Mouse (Mus musculus): ENCODE measurements around the gene Mogs. TPM values are rescaled to one million over a fixed set of nuclear protein-coding genes. Genes with fewer than 3 reads are reported as not detected.

Mogs gene
- total and polyA plus RNA-seq, 3 experiments: 150 to 209 TPM; not detected in 1

GRCm38 (mm10) chr6:83131469-83132034 lies 16.3 kb downstream of the Mogs start:
- Histone ChIP-seq H3K36me3 (ENCODE audit: control insufficient read depth in 1 of 2, insufficient read depth in 2 of 2, low read length in 2 of 2) (no peaks in the 10 kb centered on the region; a peak in 1 of 4 replicates), H3K79me2 (ENCODE audit: control insufficient read depth, insufficient read depth, low read length, poor library complexity) (no peaks in the 10 kb centered on the region), H3K27ac (ENCODE audit: control insufficient read depth, low read depth, low read length) (no peak overlapping the region), H3K4me1 (ENCODE audit: control insufficient read depth in 1 of 2, insufficient read depth in 2 of 2, low read length in 2 of 2) (peaks cover 0 to 13% of the 10 kb centered on the region in 2 experiments; a peak in 3 of 4 replicates), H3K9ac (ENCODE audit: control insufficient read depth, low read depth, low read length, poor library complexity, severe bottlenecking) (no peak overlapping the region), H3K9me3 (replicated peaks; ENCODE audit: insufficient read depth, low read length) (no peaks in the 10 kb centered on the region), H3K27me3 (ENCODE audit: control insufficient read depth in 1 of 2, insufficient read depth in 2 of 2, low read length in 2 of 2) (no peaks in the 10 kb centered on the region), H3K4me3 (ENCODE audit: control insufficient read depth in 1 of 2, insufficient read depth in 1 of 2, low read depth in 2 of 2, low read length in 2 of 2) (no peak overlapping the region)
- TF ChIP-seq TBP (IDR thresholded peaks at IDR 0.05; ENCODE audit: low read depth, low read length) (no peak), ZC3H11A (IDR thresholded peaks at IDR 0.05; ENCODE audit: low read depth, low read length) (no peak), CTCF (IDR thresholded peaks at IDR 0.05 in 2 of 3, conservative IDR thresholded peaks at IDR 0.05 in 1 of 3; ENCODE audit: control insufficient read depth in 1 of 3, insufficient read depth in 1 of 3, low read depth in 2 of 3, low read length in 3 of 3, poor library complexity in 1 of 3, severe bottlenecking in 1 of 3) (no peak), EP300 (IDR thresholded peaks at IDR 0.05; ENCODE audit: low read depth in 1 of 2, low read length in 2 of 2) (no peak), POLR2A (IDR thresholded peaks at IDR 0.05; ENCODE audit: control insufficient read depth in 1 of 2, insufficient read depth in 1 of 2, low read depth in 1 of 2, low read length in 2 of 2, poor library complexity in 1 of 2) (no peak), MEF2A (IDR thresholded peaks at IDR 0.05; ENCODE audit: extremely low read depth, insufficient replicate concordance, low read depth, low read length, poor library complexity, severe bottlenecking) (no peak), MYC (IDR thresholded peaks at IDR 0.05; ENCODE audit: low read depth, low read length) (no peak)
- DNase-seq (ENCODE audit: low read depth, low spot score): no peak

- Histone ChIP-seq H3K79me2 (ENCODE audit: control insufficient read depth, insufficient read depth, low read length, poor library complexity) (peaks cover 6% of the 10 kb centered on the region; the same call in 1 of the 2 replicates), H3K4me3 (ENCODE audit: control insufficient read depth in 1 of 2, insufficient read depth in 1 of 2, low read depth in 2 of 2, low read length in 2 of 2) (no peak overlapping the region), H3K9me3 (replicated peaks; ENCODE audit: insufficient read depth, low read length) (no peaks in the 10 kb centered on the region), H3K27me3 (ENCODE audit: control insufficient read depth in 1 of 2, insufficient read depth in 2 of 2, low read length in 2 of 2) (no peaks in the 10 kb centered on the region), H3K9ac (ENCODE audit: control insufficient read depth, low read depth, low read length, poor library complexity, severe bottlenecking) (no peak overlapping the region), H3K27ac (ENCODE audit: control insufficient read depth, low read depth, low read length) (no peak overlapping the region), H3K4me1 (ENCODE audit: control insufficient read depth in 1 of 2, insufficient read depth in 2 of 2, low read length in 2 of 2) (peaks cover 0 to 14% of the 10 kb centered on the region in 2 experiments; a peak in 3 of 4 replicates), H3K36me3 (ENCODE audit: control insufficient read depth in 1 of 2, insufficient read depth in 2 of 2, low read length in 2 of 2) (no peaks in the 10 kb centered on the region; a peak in 1 of 4 replicates)
- DNase-seq (ENCODE audit: low read depth, low spot score): no peak
- TF ChIP-seq USF1 (IDR thresholded peaks at IDR 0.05; ENCODE audit: low read depth, low read length) (0 out of 2 replicates have a peak, but pooled peaks have one; percentile 30), ZNF384 (IDR thresholded peaks at IDR 0.05; ENCODE audit: low read depth, low read length) (peak; percentile 57), ETS1 (IDR thresholded peaks at IDR 0.05; ENCODE audit: low read depth, low read length) (no peak)
These were observed 17.1 kb downstream of the Mogs start for GRCm38 (mm10) chr6:83132176-83132919.

DNA sequence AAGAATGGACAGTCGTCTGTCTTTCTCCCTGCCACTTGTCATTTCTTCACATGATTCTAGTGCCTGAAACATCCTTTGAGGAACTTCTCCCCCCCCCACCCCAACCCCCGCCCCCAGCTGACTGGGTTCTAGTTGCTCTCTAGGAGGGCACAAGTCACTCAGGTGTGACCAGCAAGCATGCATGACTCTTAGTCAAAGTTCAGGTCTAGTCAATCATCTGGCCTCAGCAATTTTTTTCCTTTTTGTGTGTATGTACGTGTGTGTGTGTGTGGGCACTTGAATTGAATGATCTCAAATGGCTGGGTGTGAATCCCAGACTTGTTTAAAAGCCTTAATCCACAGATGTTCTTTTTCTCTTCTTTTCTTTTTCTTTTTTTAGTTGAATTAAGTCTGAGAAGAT lies 18.9 kb downstream of the Mogs start:
- TF ChIP-seq E2F4 (IDR thresholded peaks at IDR 0.05; ENCODE audit: borderline replicate concordance, low read depth, low read length): no peak
- H3K27me3 ChIP-seq (ENCODE audit: control insufficient read depth in 1 of 2, insufficient read depth in 2 of 2, low read length in 2 of 2): no peaks in the 10 kb centered on the region
- peaks cover 0 to 18% of the 10 kb centered on the region in 2 experiments; a peak in 3 of 4 replicates for H3K4me1 ChIP-seq (ENCODE audit: control insufficient read depth in 1 of 2, insufficient read depth in 2 of 2, low read length in 2 of 2)

More for the DNA sequence above, 18.9 kb downstream of the Mogs start:
- Histone ChIP-seq H3K27ac (ENCODE audit: control insufficient read depth, low read depth, low read length) (no peak overlapping the region), H3K36me3 (ENCODE audit: control insufficient read depth in 1 of 2, insufficient read depth in 2 of 2, low read length in 2 of 2) (no peaks in the 10 kb centered on the region; a peak in 1 of 4 replicates), H3K9ac (ENCODE audit: control insufficient read depth, low read depth, low read length, poor library complexity, severe bottlenecking) (no peak overlapping the region), H3K79me2 (ENCODE audit: control insufficient read depth, insufficient read depth, low read length, poor library complexity) (peaks cover 6% of the 10 kb centered on the region; the same call in 1 of the 2 replicates), H3K9me3 (replicated peaks; ENCODE audit: insufficient read depth, low read length) (no peaks in the 10 kb centered on the region), H3K4me3 (ENCODE audit: control insufficient read depth in 1 of 2, insufficient read depth in 1 of 2, low read depth in 2 of 2, low read length in 2 of 2) (no peak overlapping the region)
- DNase-seq (ENCODE audit: low read depth, low spot score): no peak

All from MEL (cell line).